Mouse (Mus musculus) bone marrow, adult 2 months (tissue): Measurements from ENCODE around the gene Epb41l2.
A peak's percentile ranks its signal among the peaks of the same experiment; 100 is the strongest.

Experiments used
- CTCF ChIP-seq: fragments of 200-500 bp; IDR thresholded peaks from 2 replicates; pipeline ENCODE4 v1.5.1; 2011; ENCODE audit warnings: low read length, control low read depth; ENCODE audit not compliant: control insufficient read depth, insufficient read depth
- POLR2A ChIP-seq: fragments of 200-500 bp; IDR thresholded peaks from 2 replicates; pipeline ENCODE4 v1.6.1; 2011; ENCODE audit warnings: low read depth, mild to moderate bottlenecking, control low read depth, low read length, borderline replicate concordance; ENCODE audit not compliant: control insufficient read depth

DNA sequence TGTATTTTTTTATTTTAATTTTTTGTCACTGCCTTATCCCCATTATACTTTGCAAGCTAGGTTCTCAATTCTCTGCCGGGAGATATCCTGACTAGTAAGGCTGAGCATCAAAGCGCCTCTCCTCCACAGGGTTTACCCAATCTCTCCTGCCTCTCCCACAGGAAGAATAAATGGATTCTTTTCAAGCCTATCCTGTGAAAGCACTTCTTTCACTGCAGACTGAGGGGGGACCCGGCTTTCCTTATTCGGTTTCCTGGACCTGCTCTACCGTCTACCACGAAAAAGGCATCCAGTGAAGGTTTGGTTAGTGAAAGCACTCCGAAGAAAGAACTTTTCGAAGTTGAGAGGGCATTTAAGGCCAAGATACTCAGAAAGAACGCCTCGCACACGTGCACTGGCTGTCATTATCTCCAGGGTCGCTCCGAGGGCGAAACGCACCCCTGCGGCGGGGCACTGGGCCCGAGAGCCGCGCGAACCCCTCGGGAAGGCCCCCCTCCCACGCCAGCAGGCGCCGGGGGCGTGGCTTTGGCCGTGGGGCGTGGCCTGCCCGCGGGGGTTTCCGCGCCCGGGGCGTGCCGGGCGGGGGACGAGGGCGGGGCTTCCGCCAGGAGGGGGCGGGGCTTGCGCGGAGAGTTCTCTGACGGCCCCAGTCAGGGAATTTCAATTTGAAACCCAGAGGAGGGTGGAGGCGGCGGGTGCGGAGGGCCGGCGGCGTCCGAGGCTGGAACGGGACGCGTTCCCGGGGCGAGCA is at the start of gene Epb41l2:
- TF ChIP-seq CTCF (no peak), POLR2A (peak; percentile 74; the same call in 1 of the 2 replicates)
